Comparison of ENCODE assay signal across 25 mouse cellular contexts in genomic region chr2:131761507-131761906, GRCm38 (mm10).
DNase-seq lines count a peak whose midpoint lies in the region.
"Had no signal": no experiment of that assay in that cellular context is flagged by ENCODE, and none has a peak within 500 bp of the region (broad histone marks: within the 10 kb centered on the region; RNA-seq: fewer than 3 reads in every experiment).

No protein-coding gene starts in this region.

- H3K4me3 ChIP-seq in midbrain, embryonic 10.5 days = no peak overlapping the region
- H3K4me3 ChIP-seq: embryonic facial prominence, embryonic 12.5 days; embryonic facial prominence, embryonic 15.5 days; erythroblast, embryonic 14.5 days; forebrain, embryonic 10.5 days; forebrain, embryonic 13.5 days; heart, adult 2 months; heart, embryonic 10.5 days; heart, embryonic 13.5 days; hindbrain, embryonic 15.5 days had no signal

- H3K27ac ChIP-seq in midbrain, embryonic 10.5 days (replicated peaks) = no peak overlapping the region
- H3K27ac ChIP-seq: embryonic facial prominence, embryonic 12.5 days; embryonic facial prominence, embryonic 15.5 days; forebrain, embryonic 10.5 days; forebrain, embryonic 13.5 days; heart, adult 2 months; heart, embryonic 10.5 days; heart, embryonic 13.5 days; hindbrain, embryonic 15.5 days had no signal

- no peaks in the 10 kb centered on the region for H3K27me3 ChIP-seq in midbrain, embryonic 10.5 days (ENCODE audit: low read depth, poor library complexity, severe bottlenecking)
- H3K27me3 ChIP-seq: embryonic facial prominence, embryonic 12.5 days; embryonic facial prominence, embryonic 15.5 days; forebrain, embryonic 13.5 days; heart, embryonic 13.5 days; hindbrain, embryonic 15.5 days had no signal

- no peaks in the 10 kb centered on the region for H3K4me1 ChIP-seq in midbrain, embryonic 10.5 days
- H3K4me1 ChIP-seq: embryonic facial prominence, embryonic 12.5 days; embryonic facial prominence, embryonic 15.5 days; forebrain, embryonic 13.5 days; heart, embryonic 10.5 days; heart, embryonic 13.5 days; hindbrain, embryonic 15.5 days had no signal

- H3K36me3 ChIP-seq in midbrain, embryonic 10.5 days = no peaks in the 10 kb centered on the region
- H3K36me3 ChIP-seq: embryonic facial prominence, embryonic 12.5 days; embryonic facial prominence, embryonic 15.5 days; forebrain, embryonic 10.5 days; heart, embryonic 10.5 days; heart, embryonic 13.5 days; hindbrain, embryonic 15.5 days had no signal

- H3K9me3 ChIP-seq in midbrain, embryonic 10.5 days (replicated peaks) = no peaks in the 10 kb centered on the region
- H3K9me3 ChIP-seq: embryonic facial prominence, embryonic 12.5 days; embryonic facial prominence, embryonic 15.5 days; forebrain, embryonic 10.5 days; forebrain, embryonic 13.5 days; heart, embryonic 10.5 days; heart, embryonic 13.5 days; hindbrain, embryonic 15.5 days had no signal

- WGBS in midbrain, embryonic 10.5 days = 89% methylated on average over 2 of the region's 2 CpGs

- DNase-seq in 416B (ENCODE audit: low read depth) (peak; percentile 12), NIH3T3 (ENCODE audit: low read depth) (peak; percentile 76)
- peak; percentile 41 for DNase-seq in fibroblast of lung, adult 2 months (ENCODE audit: low read depth)
- DNase-seq in kidney, adult 18-20 months = no peak
- no peak for DNase-seq in adrenal gland, postnatal 10 days
- no peak for DNase-seq in left cerebral cortex, adult 18-20 months (ENCODE audit: low spot score in 2 of 2)
- no peak for DNase-seq in midbrain, embryonic 10.5 days (ENCODE audit: low spot score)
- DNase-seq: adrenal gland, postnatal 14 days; cerebellum, adult 11 months; cerebellum, adult 2 months; cerebellum, adult 9-11 months; cerebellum, postnatal 25 days; gastrocnemius, postnatal 10 days; gastrocnemius, postnatal 36 days; heart, adult 2 months; heart, postnatal 14 days; heart, postnatal 4 days had no signal

Comparison
In these comparisons a context has a peak if more than half of its experiments do, and no peak if none do; other contexts are left out.
1. DNase-seq: peak in 416B (single experiment), NIH3T3 (single experiment) and fibroblast of lung, adult 2 months (single experiment); none in kidney, adult 18-20 months (single experiment), adrenal gland, postnatal 10 days (single experiment), left cerebral cortex, adult 18-20 months (0 of 2) and midbrain, embryonic 10.5 days (single experiment).